Mouse (Mus musculus): ENCODE measurements around the gene Prpf38b. TPM values are rescaled to one million over a fixed set of nuclear protein-coding genes. Genes with fewer than 3 reads are reported as not detected.
A peak's percentile ranks its signal among the peaks of the same experiment; 100 is the strongest.

The Prpf38b gene
- polyA plus RNA-seq, 1 experiment from 2014 or later = 72.0 TPM

- Histone ChIP-seq H3K4me1 (ENCODE audit: insufficient read depth) (0 out of 2 replicates have a peak, but pooled peaks cover 5% of the 10 kb centered on the region), H3K36me3 (ENCODE audit: insufficient read depth) (no peaks in the 10 kb centered on the region), H3K27ac (ENCODE audit: low read depth) (no peak overlapping the region), H3K9ac (no peak overlapping the region), H3K4me3 (ENCODE audit: low read depth, low read length) (no peak overlapping the region), H3K4me2 (no peak overlapping the region), H3K9me3 (ENCODE audit: low read depth, low read length) (no peaks in the 10 kb centered on the region), H3K27me3 (ENCODE audit: insufficient read depth, low read length) (no peaks in the 10 kb centered on the region)
- ATAC-seq (ENCODE audit: insufficient read depth) (no peak), DNase-seq (no peak)
- 59% methylated on average over 2 of the region's 2 CpGs for WGBS
- no peak for TF ChIP-seq CTCF (IDR thresholded peaks at IDR 0.05; ENCODE audit: low read depth)
Observed at GRCm38 (mm10) chr3:108860786-108861185, 50.7 kb downstream of the Prpf38b start.

- TF ChIP-seq CTCF (IDR thresholded peaks at IDR 0.05; ENCODE audit: low read depth) = peak; percentile 50
- Histone ChIP-seq H3K4me1 (ENCODE audit: insufficient read depth) (peaks cover 16% of the 10 kb centered on the region; the same call in 1 of the 2 replicates), H3K4me3 (ENCODE audit: low read depth, low read length) (no peak overlapping the region), H3K4me2 (peak overlapping the region; percentile 1), H3K9ac (no peak overlapping the region), H3K27ac (ENCODE audit: low read depth) (peak overlapping the region; percentile 87), H3K9me3 (ENCODE audit: low read depth, low read length) (no peaks in the 10 kb centered on the region), H3K27me3 (ENCODE audit: insufficient read depth, low read length) (no peaks in the 10 kb centered on the region), H3K36me3 (ENCODE audit: insufficient read depth) (no peaks in the 10 kb centered on the region)
- 19% methylated on average over 7 of the region's 7 CpGs for WGBS
- ATAC-seq (ENCODE audit: insufficient read depth) (peak; percentile 93), DNase-seq (peak; percentile 93)
Observed at GRCm38 (mm10) chr3:108858231-108858770, 53.2 kb downstream of the Prpf38b start.

- no peak overlapping the region for H3K9ac ChIP-seq
- 0 out of 2 replicates have a peak, but pooled peaks have one; percentile 3 for ATAC-seq (ENCODE audit: insufficient read depth)
- H3K9me3 ChIP-seq (ENCODE audit: low read depth, low read length) = no peaks in the 10 kb centered on the region
- H3K27me3 ChIP-seq (ENCODE audit: insufficient read depth, low read length) = no peaks in the 10 kb centered on the region
- H3K36me3 ChIP-seq (ENCODE audit: insufficient read depth) = no peaks in the 10 kb centered on the region
- DNase-seq = no peak
- H3K4me3 ChIP-seq (ENCODE audit: low read depth, low read length) = no peak overlapping the region
- H3K27ac ChIP-seq (ENCODE audit: low read depth) = peak overlapping the region; percentile 87
- H3K4me2 ChIP-seq = peak overlapping the region; percentile 1; the same call in 1 of the 2 replicates
- peaks cover 16% of the 10 kb centered on the region; the same call in 1 of the 2 replicates for H3K4me1 ChIP-seq (ENCODE audit: insufficient read depth)
- TF ChIP-seq CTCF (IDR thresholded peaks at IDR 0.05; ENCODE audit: low read depth) = no peak
- 94% methylated on average over 1 of the region's 1 CpGs for WGBS
Observed at GRCm38 (mm10) chr3:108857714-108858113, 53.8 kb downstream of the Prpf38b start.

- no peak overlapping the region for H3K4me2 ChIP-seq
- no peaks in the 10 kb centered on the region for H3K27me3 ChIP-seq (ENCODE audit: insufficient read depth, low read length)
- ATAC-seq (ENCODE audit: insufficient read depth) = no peak
- H3K4me1 ChIP-seq (ENCODE audit: insufficient read depth) = peaks cover 16% of the 10 kb centered on the region; the same call in 1 of the 2 replicates
- H3K4me3 ChIP-seq (ENCODE audit: low read depth, low read length) = no peak overlapping the region
- 40% methylated on average over 3 of the region's 3 CpGs for WGBS
- H3K36me3 ChIP-seq (ENCODE audit: insufficient read depth) = no peaks in the 10 kb centered on the region
- no peak for DNase-seq
- H3K27ac ChIP-seq (ENCODE audit: low read depth) = no peak overlapping the region
- H3K9me3 ChIP-seq (ENCODE audit: low read depth, low read length) = no peaks in the 10 kb centered on the region
- no peak overlapping the region for H3K9ac ChIP-seq
- TF ChIP-seq CTCF (IDR thresholded peaks at IDR 0.05; ENCODE audit: low read depth) = no peak
Observed at GRCm38 (mm10) chr3:108857124-108857470, 54.4 kb downstream of the Prpf38b start.

- Histone ChIP-seq H3K4me3 (ENCODE audit: low read depth, low read length) (no peak overlapping the region), H3K4me1 (ENCODE audit: insufficient read depth) (peaks cover 16% of the 10 kb centered on the region; the same call in 1 of the 2 replicates), H3K27ac (ENCODE audit: low read depth) (0 out of 2 replicates have a peak overlapping the region, but pooled peaks have one; percentile 64), H3K36me3 (ENCODE audit: insufficient read depth) (no peaks in the 10 kb centered on the region), H3K9ac (no peak overlapping the region), H3K4me2 (no peak overlapping the region), H3K9me3 (ENCODE audit: low read depth, low read length) (no peaks in the 10 kb centered on the region), H3K27me3 (ENCODE audit: insufficient read depth, low read length) (no peaks in the 10 kb centered on the region)
- TF ChIP-seq CTCF (IDR thresholded peaks at IDR 0.05; ENCODE audit: low read depth) = peak; percentile 36; the same call in 1 of the 2 replicates
- ATAC-seq (ENCODE audit: insufficient read depth) = no peak
- peak; percentile 51 for DNase-seq
- 50% methylated on average over 8 of the region's 8 CpGs for WGBS
Observed at GRCm38 (mm10) chr3:108856386-108857123, 55.0 kb downstream of the Prpf38b start.

GRCm38 (mm10) chr3:108855864-108856263 lies 55.7 kb downstream of the Prpf38b start:
- H3K27ac ChIP-seq (ENCODE audit: low read depth) = peak overlapping the region; percentile 64
- peak; percentile 89 for DNase-seq
- no peak for TF ChIP-seq CTCF (IDR thresholded peaks at IDR 0.05; ENCODE audit: low read depth)
- no peak overlapping the region for H3K4me3 ChIP-seq (ENCODE audit: low read depth, low read length)
- no peaks in the 10 kb centered on the region for H3K9me3 ChIP-seq (ENCODE audit: low read depth, low read length)
- H3K27me3 ChIP-seq (ENCODE audit: insufficient read depth, low read length) = no peaks in the 10 kb centered on the region
- WGBS = 37% methylated on average over 10 of the region's 10 CpGs
- peaks cover 16% of the 10 kb centered on the region; the same call in 1 of the 2 replicates for H3K4me1 ChIP-seq (ENCODE audit: insufficient read depth)
- H3K4me2 ChIP-seq = no peak overlapping the region
- no peaks in the 10 kb centered on the region for H3K36me3 ChIP-seq (ENCODE audit: insufficient read depth)
- H3K9ac ChIP-seq = 0 out of 2 replicates have a peak overlapping the region, but pooled peaks have one; percentile 11
- peak; percentile 49; the same call in 1 of the 2 replicates for ATAC-seq (ENCODE audit: insufficient read depth)

- no peak for TF ChIP-seq CTCF (IDR thresholded peaks at IDR 0.05; ENCODE audit: low read depth)
- peak overlapping the region; percentile 64 for H3K27ac ChIP-seq (ENCODE audit: low read depth)
- peaks cover 17% of the 10 kb centered on the region; the same call in 1 of the 2 replicates for H3K4me1 ChIP-seq (ENCODE audit: insufficient read depth)
- WGBS = 42% methylated on average over 12 of the region's 12 CpGs
- H3K4me2 ChIP-seq = no peak overlapping the region
- 0 out of 2 replicates have a peak overlapping the region, but pooled peaks have one; percentile 11 for H3K9ac ChIP-seq
- DNase-seq (peak; percentile 68), ATAC-seq (ENCODE audit: insufficient read depth) (peak; percentile 3; the same call in 1 of the 2 replicates)
- H3K36me3 ChIP-seq (ENCODE audit: insufficient read depth) = no peaks in the 10 kb centered on the region
- no peaks in the 10 kb centered on the region for H3K27me3 ChIP-seq (ENCODE audit: insufficient read depth, low read length)
- H3K4me3 ChIP-seq (ENCODE audit: low read depth, low read length) = no peak overlapping the region
- H3K9me3 ChIP-seq (ENCODE audit: low read depth, low read length) = no peaks in the 10 kb centered on the region
Observed at GRCm38 (mm10) chr3:108855371-108855770, 56.2 kb downstream of the Prpf38b start.

All from lung, embryonic 14.5 days (tissue).